Mouse (Mus musculus): ENCODE measurements around the gene Gadl1.

- TF ChIP-seq CTCF (IDR thresholded peaks at IDR 0.05; ENCODE audit: low read depth, low read length) (no peak), POLR2A (IDR thresholded peaks at IDR 0.05; ENCODE audit: extremely low read depth, insufficient read depth, low read length) (no peak)
Observed at GRCm38 (mm10) chr9:116053976-116054375, 144.7 kb downstream of the Gadl1 start.
